Mouse (Mus musculus) large intestine, adult 2 months (tissue): ENCODE results near the gene Ttc4. TPM values are rescaled to one million over a fixed set of nuclear protein-coding genes. Genes with fewer than 3 reads are reported as not detected.
A peak's percentile ranks its signal among the peaks of the same experiment; 100 is the strongest.

ENCODE experiments used
- DNase-seq: peaks from one replicate; pipeline ENCODE4 v3.0.0-alpha.2; 2012; ENCODE audit warnings: low read depth, low spot score
- WGBS: fragments of 180-500 bp; shearing (Covaris S2); methylation state at CpG from one replicate; pipeline ENCODE4 v1.1.7; 2018; 5-methylcytosine and 5-hydroxymethylcytosine counted together
- polyA plus RNA-seq: library from polyadenylated mRNA; depleted of rRNA; stranded (reverse); fragments of >200 nt; gene quantifications from 2 replicates; pipeline ENCODE4 v1.2.3, GENCODE M21; 2012; rRNA removed

Ttc4 gene
- polyA plus RNA-seq = 55.1 and 75.1 TPM in 2 replicates

DNA sequence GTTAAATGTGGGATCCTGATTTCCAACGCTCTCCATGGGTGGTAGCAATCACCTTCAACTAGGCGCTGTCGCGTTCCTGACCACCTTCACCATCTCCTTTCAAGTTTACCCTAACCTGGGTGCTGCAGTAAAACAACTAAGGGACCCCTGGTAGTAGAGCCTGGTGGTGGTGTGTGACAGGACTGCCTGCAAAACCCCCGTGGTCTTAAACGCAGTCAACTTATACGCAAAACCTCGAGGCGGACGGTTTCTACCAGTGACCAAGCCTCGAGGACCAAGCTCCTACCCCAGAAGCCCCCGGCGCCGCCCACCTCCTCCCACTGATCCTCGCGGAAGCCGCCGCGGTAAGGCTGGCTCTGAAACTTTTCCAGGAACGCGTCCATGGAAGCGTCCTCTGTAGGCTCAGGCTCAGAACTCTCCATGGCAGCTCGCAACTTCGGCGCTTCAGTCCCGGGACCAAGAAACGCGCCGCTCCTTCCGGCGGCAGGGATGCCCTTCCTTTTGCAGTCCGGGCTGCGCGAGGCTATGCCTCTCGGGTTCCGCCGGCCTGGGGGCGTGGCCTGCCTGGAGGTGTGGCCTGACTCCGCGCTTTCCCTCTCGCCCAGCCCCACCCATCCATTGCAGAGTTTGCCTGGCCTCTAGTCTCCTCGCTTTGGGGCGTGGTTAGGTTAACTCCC lies at the start of gene Ttc4:
Ttc4 (minus strand) TSS at position 503 of the 677 bp plus-strand sequence.
- peak; percentile 82 for DNase-seq
- under 1% methylated on average over 43 of the region's 43 CpGs for WGBS

DNA sequence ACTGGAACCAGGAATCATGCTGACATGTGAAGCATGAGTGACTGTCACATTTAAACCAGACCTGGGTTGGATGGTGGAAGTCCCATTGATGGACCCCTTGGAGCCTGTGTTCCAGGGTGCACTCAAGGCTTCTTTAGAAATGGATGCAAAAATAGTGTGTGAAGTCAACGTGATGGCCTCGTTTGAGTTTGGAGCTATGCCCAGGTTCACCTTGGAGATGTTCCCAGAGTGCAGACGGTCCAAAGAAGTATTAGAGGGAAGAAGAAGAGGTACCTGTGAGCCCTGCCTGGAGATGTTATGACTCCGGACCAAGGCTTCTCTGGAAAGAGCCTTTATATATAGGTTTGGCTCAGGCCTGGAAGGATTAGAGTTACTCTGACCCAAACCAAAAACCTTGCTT lies 41.9 kb upstream of the Ttc4 start:
- DNase-seq = no peak
- WGBS = 37% methylated on average over 4 of the region's 4 CpGs

DNA sequence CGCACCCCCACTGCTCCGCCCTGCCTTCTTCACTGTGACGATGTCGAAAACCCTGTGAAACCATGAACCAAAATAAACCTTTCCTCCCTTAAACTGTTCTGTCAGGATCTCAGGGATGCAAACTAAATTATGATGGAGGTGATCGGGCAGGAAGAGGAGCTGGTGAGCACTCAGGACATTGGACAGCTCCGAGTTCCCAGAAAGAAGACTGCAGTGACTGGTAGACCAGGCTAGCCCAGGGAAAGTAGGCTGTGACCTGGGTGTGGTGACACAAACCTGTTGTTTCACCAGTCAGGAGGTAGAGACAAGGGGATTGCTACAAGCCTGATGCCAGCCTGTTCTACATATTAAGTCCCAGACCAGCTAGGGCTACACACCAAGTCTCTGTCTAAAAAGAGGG lies 34.9 kb upstream of the Ttc4 start:
- 83% methylated on average over 6 of the region's 6 CpGs for WGBS
- DNase-seq = no peak

DNA sequence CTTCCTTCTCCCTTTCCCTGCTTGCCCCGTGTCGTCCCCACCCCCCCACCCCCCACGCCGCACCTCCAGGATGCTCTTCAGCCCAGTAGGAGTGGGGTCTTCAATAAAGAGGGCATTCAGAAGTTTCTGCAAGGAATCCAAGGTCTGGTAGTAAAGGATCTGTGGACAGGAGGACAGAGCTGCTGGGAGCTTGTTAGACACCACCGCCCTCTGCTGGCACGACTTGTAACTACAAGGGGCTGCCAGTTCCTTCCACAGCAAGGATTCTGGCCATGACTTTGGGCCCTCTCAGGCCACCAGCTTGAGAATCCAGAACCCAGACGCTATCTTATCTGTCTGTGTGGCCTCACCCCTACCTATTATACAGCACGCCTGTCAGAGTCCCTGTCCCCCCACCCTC lies 29.7 kb upstream of the Ttc4 start:
- DNase-seq = peak; percentile 38
- 4% methylated on average over 8 of the region's 8 CpGs for WGBS

DNA sequence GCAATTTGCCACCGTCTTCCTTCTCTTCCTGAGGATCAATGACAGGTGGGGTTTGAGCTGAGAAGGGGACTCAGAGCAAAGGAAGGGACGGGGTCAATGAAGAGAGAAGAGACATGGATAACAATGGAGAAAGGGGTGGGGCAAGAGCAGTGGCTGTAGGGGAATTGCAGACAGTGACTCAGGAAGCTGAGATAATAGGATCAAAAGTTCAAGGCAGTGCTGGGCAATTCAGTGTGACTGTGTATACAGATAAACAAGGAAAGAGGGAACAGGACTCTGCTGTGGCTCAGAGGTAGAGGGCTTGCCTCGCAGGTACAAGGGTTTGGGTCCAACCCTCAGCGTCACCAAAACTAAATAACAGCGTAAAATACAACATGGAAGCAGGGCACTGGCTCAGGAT lies 29.2 kb upstream of the Ttc4 start:
- WGBS = 15% methylated on average over 5 of the region's 5 CpGs
- DNase-seq = peak; percentile 57

DNA sequence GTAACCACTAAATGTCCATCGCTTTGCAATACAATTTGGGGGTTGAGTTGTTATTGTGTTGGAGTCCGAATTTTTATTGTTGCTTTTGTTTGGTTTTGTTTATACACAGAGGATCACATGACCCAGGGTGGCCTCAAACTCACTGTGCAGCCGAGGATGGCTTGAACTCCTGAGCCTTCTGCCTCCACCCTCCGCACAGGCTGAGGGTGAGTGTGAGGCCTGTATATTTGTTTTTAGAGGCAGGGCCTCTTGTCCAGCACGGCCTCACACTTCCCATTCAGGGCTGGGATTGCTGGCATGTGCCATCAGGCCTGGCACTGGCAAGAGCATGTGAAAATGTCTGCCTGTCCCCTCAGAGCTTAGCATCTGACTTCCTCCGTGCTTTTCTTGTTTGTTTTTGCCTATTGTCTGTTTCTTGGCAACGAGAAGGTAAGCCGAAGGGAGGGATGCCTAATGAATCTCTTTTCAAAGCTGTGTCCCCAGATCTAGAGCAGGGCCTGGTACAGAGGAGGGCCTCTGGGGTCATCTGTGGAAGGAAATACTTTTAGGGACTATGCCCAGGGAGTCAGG lies 26.4 kb upstream of the Ttc4 start:
- 32% methylated on average over 8 of the region's 8 CpGs for whole genome bisulfite sequencing
- no peak for DNase-seq

DNA sequence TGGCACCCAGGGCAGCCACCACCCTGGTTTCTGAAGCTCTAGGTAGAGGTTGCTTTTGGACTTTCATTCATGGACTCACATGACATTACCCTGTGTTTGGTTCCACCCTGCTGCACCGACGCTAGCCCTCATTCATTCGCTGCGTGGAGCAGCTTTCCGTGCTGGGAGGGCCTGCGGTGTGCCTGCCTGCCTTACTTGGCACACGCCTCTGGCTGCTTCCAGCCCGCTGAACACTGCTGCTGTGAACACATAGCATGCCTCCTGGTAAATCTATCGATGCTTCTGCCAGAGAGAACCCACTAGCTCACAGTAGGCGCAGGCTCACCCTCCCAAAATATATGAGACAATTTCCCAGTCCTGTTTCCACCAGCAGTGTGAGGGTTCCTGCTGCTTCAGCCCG lies 25.7 kb upstream of the Ttc4 start:
- DNase-seq = no peak
- WGBS = 57% methylated on average over 11 of the region's 11 CpGs

DNA sequence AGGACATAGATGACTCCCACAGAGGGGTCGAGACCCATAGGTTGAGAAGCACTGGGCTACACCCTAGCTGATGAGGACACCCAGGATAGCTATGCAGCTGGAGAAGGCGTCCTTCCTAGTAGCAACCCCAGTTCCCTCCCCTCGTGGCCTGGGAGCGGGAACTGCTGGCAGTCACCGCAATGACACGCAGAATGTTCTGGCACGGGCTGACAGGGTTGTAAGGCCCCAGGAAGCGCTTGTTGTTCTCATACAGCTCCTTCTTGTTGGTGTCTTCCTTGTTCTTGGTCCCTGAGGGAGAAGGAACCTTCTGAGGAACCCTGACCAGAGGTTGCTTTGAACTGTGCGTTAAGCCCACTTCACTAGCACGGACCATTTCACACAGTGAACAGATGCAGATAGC lies 25.2 kb upstream of the Ttc4 start:
- 68% methylated on average over 10 of the region's 10 CpGs for WGBS
- DNase-seq = no peak

DNA sequence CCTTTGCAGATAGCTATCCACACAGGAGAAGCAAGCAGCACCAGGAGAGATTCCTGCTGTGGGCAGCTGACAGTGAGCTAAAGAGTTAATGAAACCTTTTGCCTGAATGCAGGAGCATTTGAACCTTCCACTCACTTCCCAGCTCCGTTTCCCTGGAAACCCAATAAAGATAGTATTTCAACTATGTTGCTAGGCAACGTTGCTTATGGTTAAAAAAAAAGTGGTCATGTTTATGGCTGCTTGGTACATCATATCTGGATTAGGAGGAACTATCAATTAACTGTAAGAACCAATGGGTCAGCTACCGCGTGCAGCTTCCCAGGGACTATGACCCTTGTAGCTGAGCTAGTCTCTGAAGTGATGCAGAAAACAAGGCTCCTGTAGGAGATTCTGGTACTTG lies 22.1 kb upstream of the Ttc4 start:
- 13% methylated on average over 4 of the region's 4 CpGs for WGBS
- DNase-seq = no peak

DNA sequence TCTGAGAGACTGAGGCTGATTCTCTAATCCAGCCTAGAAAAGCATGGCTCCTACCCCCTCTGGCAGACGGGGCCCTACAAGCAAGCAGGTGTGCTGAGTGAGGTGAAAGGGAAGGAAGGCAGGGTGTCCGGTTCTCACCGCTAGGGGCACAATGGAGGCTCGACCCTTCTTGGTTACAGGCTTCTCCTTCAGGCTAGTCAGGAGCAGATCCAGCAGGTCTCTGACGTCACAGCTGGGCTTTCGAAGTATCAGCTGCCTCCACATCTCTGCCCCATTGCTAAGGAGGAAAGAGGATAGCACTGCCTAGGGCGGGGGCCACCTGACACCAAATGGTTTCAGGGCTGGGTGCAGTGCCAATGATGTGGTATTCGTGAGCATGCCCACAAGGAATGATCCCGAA lies 21.2 kb upstream of the Ttc4 start:
- no peak for DNase-seq
- 20% methylated on average over 9 of the region's 9 CpGs for WGBS

DNA sequence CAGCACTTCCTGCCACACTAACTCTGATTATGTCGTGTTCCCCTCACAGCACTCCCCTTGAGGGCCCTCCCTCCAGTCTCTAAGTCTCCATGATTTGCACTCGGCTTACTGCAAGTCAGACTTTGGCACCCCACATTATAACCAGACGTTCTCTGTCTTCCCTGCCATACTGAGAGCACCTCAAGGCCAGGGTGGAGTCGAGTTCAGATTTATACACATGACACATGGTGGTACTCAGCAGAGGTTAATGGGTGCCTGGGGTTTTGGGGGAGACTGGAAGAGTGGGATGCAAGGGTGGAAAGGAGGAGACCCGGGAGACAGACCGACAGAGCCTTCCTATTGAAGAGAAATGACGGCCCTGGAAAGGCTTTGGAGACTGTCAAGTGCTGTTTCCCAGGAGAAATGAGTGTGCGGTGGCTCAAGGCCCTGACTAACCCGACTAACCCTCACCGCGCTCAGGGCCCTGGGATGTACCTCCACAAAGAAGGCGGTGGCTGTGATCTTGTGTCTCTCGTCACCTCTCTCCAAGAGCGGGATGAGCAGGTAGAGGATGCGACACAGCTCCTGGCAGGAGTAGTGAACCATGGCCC lies 15.2 kb upstream of the Ttc4 start:
- no peak for DNase-seq
- WGBS = 76% methylated on average over 15 of the region's 15 CpGs

DNA sequence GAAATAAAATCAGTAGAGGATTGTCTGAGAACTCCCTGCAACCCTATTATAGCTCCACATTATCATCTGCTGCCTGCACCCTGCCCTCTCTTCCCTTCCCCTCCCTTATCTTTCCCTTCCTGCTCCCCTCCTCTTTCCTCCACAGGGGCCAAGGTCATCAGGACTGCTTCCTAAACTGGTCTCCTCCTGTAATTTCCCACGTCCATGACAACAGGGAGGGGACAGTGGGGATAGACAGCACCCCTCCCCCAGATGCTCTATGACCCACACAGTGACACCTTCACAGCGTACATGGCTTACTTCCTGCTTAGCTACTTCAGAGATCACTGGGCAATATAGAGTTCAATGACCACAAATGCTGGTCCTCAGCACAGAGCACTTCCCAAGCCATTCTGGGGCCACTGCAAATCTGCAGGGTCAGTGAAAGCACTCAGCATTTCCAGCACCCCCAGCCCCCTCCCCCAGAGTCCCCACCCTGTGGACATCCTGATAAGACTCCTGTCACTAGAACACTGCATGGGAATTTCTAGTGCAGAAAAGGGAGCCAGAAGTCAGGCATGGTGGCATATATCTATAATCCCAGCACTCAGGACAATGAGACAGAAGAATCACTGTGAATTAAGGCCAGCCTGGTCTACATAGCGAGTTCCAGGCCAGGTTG lies 10.0 kb upstream of the Ttc4 start:
- DNase-seq = peak; percentile 54
- WGBS = 30% methylated on average over 3 of the region's 3 CpGs

DNA sequence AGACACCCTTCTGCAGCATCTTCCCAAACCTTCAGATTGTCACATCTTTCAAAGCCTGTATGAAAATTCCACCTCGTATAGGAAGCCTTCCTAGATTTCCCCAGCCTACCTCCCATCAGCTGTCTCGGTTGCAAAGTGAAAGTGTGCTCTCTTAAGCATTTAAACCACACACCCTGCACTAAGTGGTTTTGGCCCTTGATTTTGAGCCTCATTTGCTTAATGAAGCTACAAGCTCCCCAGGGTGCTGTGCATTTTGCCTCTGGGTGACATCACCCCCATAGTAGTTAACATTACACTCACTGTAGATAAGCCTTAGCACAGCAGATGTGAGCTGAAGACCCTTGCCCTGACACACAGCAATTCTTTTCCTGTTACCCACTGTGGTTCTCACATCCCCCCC lies 2.2 kb upstream of the Ttc4 start:
- 30% methylated on average over 2 of the region's 2 CpGs for WGBS
- DNase-seq = no peak

DNA sequence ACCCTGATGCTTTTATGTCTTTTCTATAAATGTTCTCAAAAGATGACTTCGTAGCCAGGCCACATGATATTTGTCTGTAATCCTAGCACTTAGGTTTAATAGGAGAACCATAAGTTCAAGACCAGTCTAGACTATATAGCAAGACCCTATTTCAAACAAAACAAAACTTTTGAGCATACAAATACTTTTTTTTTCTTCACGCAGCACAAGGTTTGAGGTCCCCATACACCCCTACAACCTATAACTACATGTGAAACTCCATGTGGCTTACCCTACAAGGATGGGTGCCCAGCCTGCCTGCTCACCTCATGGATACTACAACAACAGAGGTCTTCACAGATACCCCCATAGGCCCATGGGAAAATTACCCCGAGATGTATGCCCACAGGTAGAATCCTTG lies 408 bp upstream of the Ttc4 start:
- no peak for DNase-seq
- WGBS = 38% methylated on average over 3 of the region's 3 CpGs

DNA sequence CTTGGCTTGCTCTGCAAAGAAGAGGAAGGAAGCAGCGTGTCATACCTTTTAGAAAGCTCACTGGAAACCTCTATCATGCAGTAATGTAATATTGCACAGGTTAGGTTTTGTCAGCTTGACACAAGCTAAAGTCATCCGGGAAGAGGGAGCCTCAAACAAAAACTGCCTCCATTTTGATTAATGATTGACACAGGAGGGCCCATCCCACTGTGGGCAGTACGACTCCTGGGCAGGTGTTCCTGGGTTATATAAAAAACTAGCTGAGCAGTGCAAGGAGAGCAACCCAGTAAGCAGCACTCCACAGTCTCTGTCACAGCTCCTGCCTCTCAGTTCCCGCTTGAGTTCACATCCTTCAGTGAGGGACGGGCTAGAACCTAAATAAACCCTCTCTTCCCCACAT lies 2.0 kb downstream of the Ttc4 start:
- no peak for DNase-seq
- 41% methylated on average over 5 of the region's 5 CpGs for WGBS

DNA sequence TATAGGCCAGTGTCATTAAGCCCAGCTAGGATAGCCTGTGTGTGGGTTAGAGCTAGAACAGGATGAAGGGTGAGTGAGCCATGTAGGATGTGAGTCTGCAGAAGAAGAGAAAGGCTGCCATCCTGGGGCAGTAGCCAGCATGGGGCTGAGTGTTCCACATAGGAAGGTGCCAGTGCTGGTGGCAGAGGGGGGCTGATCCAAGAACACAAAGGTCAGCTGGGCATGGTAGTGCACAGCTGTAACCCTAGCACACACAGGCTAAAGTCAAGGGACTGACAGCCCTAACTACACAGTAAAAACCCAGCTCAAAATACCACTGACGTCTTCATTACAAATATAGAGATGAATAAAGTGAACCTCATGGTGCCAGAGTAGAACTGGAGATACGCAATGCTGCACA lies 12.2 kb downstream of the Ttc4 start:
- 88% methylated on average over 2 of the region's 2 CpGs for WGBS
- no peak for DNase-seq

DNA sequence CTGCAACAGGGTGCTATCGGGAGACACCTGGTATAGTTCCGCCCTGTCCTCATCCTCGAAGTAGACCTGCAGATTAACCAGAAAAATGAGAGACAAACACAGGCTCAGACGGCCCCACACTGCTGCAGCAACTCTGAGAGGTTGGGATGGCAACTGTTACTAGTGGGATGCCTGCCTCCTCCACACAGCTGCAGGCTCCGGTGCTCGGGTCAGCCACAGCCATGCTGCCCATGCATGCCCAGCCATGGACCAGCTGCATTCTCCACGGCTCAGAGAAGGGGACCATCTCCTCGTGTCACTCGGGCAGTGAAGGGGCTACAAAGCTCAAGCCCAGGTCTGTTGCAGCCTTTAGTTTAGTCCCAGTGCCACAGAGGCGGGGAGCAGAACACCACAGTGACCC lies 13.1 kb downstream of the Ttc4 start:
- WGBS = 94% methylated on average over 10 of the region's 10 CpGs
- DNase-seq = no peak

DNA sequence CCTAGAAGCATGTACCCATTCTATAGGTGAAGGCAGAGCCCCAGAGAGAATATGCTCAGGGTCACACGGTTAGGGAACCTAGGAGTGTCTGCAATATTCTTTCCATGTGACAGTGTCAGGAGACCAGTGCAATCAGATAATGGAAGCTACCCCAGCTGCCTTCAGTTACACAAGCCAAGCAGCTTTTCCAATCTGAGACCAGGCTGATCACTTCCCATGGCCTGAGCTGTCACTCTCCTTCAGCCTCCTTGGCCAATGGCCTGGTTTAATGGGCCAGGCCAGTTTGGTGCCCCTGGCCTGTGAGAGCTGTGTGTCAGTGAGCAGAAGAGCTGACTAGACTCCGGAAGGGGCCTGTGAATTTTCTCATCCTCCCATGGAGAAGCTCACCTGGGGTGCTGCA lies 13.5 kb downstream of the Ttc4 start:
- WGBS = 99% methylated on average over 2 of the region's 2 CpGs
- DNase-seq = no peak

DNA sequence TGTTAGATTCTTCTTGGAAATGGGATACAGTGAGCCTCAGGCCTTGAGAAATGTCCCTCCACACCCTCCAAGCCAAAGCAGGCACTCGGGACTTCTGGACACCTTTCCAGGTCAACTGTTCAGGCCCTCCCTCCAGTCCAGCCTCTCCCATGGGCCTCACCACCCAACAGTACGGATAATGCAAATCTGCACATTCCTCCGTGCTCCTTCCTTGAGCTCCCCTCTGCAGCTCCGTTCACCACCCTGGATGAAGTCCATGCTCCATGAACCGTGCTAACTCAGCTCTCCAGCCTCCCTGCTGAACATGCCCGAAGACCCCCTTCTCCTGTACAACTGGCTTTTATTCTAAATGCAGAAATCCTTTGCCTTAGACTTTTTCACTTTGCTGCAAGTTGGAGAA lies 14.0 kb downstream of the Ttc4 start:
- no peak for DNase-seq
- 95% methylated on average over 6 of the region's 6 CpGs for WGBS

DNA sequence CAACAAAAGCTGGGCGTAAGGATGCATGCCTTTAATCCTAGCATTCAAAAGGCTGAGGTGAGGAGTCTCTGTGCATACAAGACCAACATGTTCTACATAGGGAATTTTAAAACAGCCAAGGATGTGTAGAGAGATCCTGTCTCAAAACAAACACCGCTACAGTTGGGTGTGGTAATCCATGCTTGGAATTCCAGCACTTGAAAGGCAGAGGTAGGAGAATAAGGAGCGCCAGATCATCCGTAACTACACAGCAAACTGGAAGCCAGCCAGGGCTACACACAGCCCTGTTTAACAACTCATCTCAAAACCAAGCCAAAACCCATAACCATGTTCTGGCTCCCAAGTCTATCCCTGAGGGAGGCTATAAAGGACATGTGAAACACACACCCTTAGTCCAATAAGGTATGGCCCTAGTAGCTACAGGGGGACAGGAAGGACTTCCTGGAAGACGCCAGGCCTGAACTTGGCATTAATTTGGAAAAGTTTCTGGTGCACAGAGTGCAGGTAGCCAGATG lies 14.7 kb downstream of the Ttc4 start:
- 57% methylated on average over 5 of the region's 5 CpGs for WGBS
- DNase-seq = no peak

DNA sequence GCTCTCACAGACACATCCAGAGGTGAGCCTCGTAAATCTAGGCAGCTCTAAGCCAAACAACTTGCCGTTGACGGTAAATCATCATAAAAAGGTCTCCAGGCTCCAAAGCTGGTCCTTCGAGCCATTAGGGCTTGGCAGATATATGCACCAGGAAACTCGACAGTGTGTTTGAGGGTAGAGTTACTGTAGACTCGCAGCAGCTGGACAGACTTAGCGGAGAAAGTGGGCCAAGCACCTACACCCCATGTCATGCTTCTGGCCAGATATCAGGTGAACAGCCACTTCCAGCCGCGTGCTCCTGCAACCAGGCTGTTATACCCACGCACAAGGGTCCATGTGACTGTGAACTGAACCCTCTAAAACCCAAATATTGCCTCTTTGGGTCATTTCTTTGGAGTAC lies 23.1 kb downstream of the Ttc4 start:
- DNase-seq = no peak
- 43% methylated on average over 10 of the region's 10 CpGs for WGBS
